Mouse (Mus musculus): ENCODE results near the gene 4930578G10Rik. TPM values are rescaled to one million over a fixed set of nuclear protein-coding genes. Genes with fewer than 3 reads are reported as not detected.

4930578G10Rik gene
- total and polyA plus RNA-seq, 2 experiments from 2014 or later, result 0.70 TPM; not detected in 1

- 89% methylated on average over 2 of the region's 2 CpGs for WGBS
- ATAC-seq, result no peak
- no peak for DNase-seq (ENCODE audit: low spot score)
Observed at GRCm38 (mm10) chr4:42877657-42878056, 142.3 kb downstream of the 4930578G10Rik start.

GRCm38 (mm10) chr4:42879829-42880676 lies 144.7 kb downstream of the 4930578G10Rik start:
- no peak for ATAC-seq
- no peaks in the 10 kb centered on the region for H3K9me3 ChIP-seq (ENCODE audit: low read length)
- no peaks in the 10 kb centered on the region for H3K36me3 ChIP-seq (ENCODE audit: insufficient read depth, low read length)
- 0 out of 2 replicates have a peak overlapping the region, but pooled peaks have one; percentile 21 for H3K9ac ChIP-seq (replicated peaks; ENCODE audit: low read length)
- no peak; the same call in 1 of the 2 replicates for TF ChIP-seq CTCF (IDR thresholded peaks at IDR 0.05; ENCODE audit: low read depth)
- DNase-seq (ENCODE audit: low spot score), result peak; percentile 65
- no peak overlapping the region for H3K4me2 ChIP-seq (ENCODE audit: low read depth, low read length)
- H3K4me3 ChIP-seq (ENCODE audit: low read length), result no peak overlapping the region
- H3K27me3 ChIP-seq (ENCODE audit: insufficient read depth, low read length), result no peaks in the 10 kb centered on the region
- peak overlapping the region; percentile 26; the same call in 1 of the 2 replicates for H3K27ac ChIP-seq
- H3K4me1 ChIP-seq (ENCODE audit: insufficient read depth, low read length), result no peaks in the 10 kb centered on the region
- WGBS, result 74% methylated on average over 16 of the region's 16 CpGs

More at GRCm38 (mm10) chr4:42877657-42878056, 142.3 kb downstream of the 4930578G10Rik start:
- Histone ChIP-seq H3K9me3 (ENCODE audit: low read length) (no peaks in the 10 kb centered on the region), H3K36me3 (ENCODE audit: insufficient read depth, low read length) (no peaks in the 10 kb centered on the region), H3K4me2 (ENCODE audit: low read depth, low read length) (no peak overlapping the region), H3K27ac (no peak overlapping the region), H3K4me3 (ENCODE audit: low read length) (no peak overlapping the region), H3K27me3 (ENCODE audit: insufficient read depth, low read length) (no peaks in the 10 kb centered on the region), H3K9ac (replicated peaks; ENCODE audit: low read length) (no peak overlapping the region), H3K4me1 (ENCODE audit: insufficient read depth, low read length) (no peaks in the 10 kb centered on the region)
- no peak for TF ChIP-seq CTCF (IDR thresholded peaks at IDR 0.05; ENCODE audit: low read depth)

- Histone ChIP-seq H3K4me3 (ENCODE audit: low read length) (no peak overlapping the region), H3K4me1 (ENCODE audit: insufficient read depth, low read length) (no peaks in the 10 kb centered on the region), H3K4me2 (ENCODE audit: low read depth, low read length) (no peak overlapping the region), H3K9me3 (ENCODE audit: low read length) (no peaks in the 10 kb centered on the region), H3K27ac (peak overlapping the region; percentile 26; the same call in 1 of the 2 replicates), H3K36me3 (ENCODE audit: insufficient read depth, low read length) (no peaks in the 10 kb centered on the region), H3K9ac (replicated peaks; ENCODE audit: low read length) (no peak overlapping the region), H3K27me3 (ENCODE audit: insufficient read depth, low read length) (no peaks in the 10 kb centered on the region)
- WGBS, result 44% methylated on average over 1 of the region's 1 CpGs
- TF ChIP-seq CTCF (IDR thresholded peaks at IDR 0.05; ENCODE audit: low read depth), result no peak
- DNase-seq (ENCODE audit: low spot score), result no peak
- no peak for ATAC-seq
Observed at GRCm38 (mm10) chr4:42880677-42880948, 145.3 kb downstream of the 4930578G10Rik start.

GRCm38 (mm10) chr4:42886926-42887325 lies 151.6 kb downstream of the 4930578G10Rik start:
- Histone ChIP-seq H3K4me3 (ENCODE audit: low read length) (no peak overlapping the region), H3K9me3 (ENCODE audit: low read length) (no peaks in the 10 kb centered on the region), H3K4me1 (ENCODE audit: insufficient read depth, low read length) (no peaks in the 10 kb centered on the region), H3K36me3 (ENCODE audit: insufficient read depth, low read length) (no peaks in the 10 kb centered on the region), H3K4me2 (ENCODE audit: low read depth, low read length) (no peak overlapping the region), H3K27ac (no peak overlapping the region), H3K9ac (replicated peaks; ENCODE audit: low read length) (no peak overlapping the region), H3K27me3 (ENCODE audit: insufficient read depth, low read length) (no peaks in the 10 kb centered on the region)
- ATAC-seq (no peak), DNase-seq (ENCODE audit: low spot score) (no peak)
- WGBS, result 89% methylated on average over 6 of the region's 6 CpGs
- no peak for TF ChIP-seq CTCF (IDR thresholded peaks at IDR 0.05; ENCODE audit: low read depth)

- Histone ChIP-seq H3K4me1 (ENCODE audit: insufficient read depth, low read length) (no peaks in the 10 kb centered on the region), H3K27ac (no peak overlapping the region), H3K9ac (replicated peaks; ENCODE audit: low read length) (no peak overlapping the region), H3K9me3 (ENCODE audit: low read length) (no peaks in the 10 kb centered on the region), H3K4me3 (ENCODE audit: low read length) (no peak overlapping the region), H3K36me3 (ENCODE audit: insufficient read depth, low read length) (no peaks in the 10 kb centered on the region), H3K4me2 (ENCODE audit: low read depth, low read length) (no peak overlapping the region), H3K27me3 (ENCODE audit: insufficient read depth, low read length) (no peaks in the 10 kb centered on the region)
- TF ChIP-seq CTCF (IDR thresholded peaks at IDR 0.05; ENCODE audit: low read depth), result no peak
- no peak for ATAC-seq
- no peak for DNase-seq (ENCODE audit: low spot score)
- WGBS, result 88% methylated on average over 6 of the region's 6 CpGs
Observed at GRCm38 (mm10) chr4:42888806-42889205, 153.5 kb downstream of the 4930578G10Rik start.

- 65% methylated on average over 7 of the region's 7 CpGs for WGBS
- ATAC-seq, result no peak
Observed at GRCm38 (mm10) chr4:42891176-42891575, 155.8 kb downstream of the 4930578G10Rik start.

GRCm38 (mm10) chr4:42895118-42895517 lies 159.8 kb downstream of the 4930578G10Rik start:
- no peak overlapping the region for H3K9ac ChIP-seq (replicated peaks; ENCODE audit: low read length)
- no peak overlapping the region for H3K4me2 ChIP-seq (ENCODE audit: low read depth, low read length)
- H3K4me1 ChIP-seq (ENCODE audit: insufficient read depth, low read length), result no peaks in the 10 kb centered on the region
- TF ChIP-seq CTCF (IDR thresholded peaks at IDR 0.05; ENCODE audit: low read depth), result no peak
- H3K27ac ChIP-seq, result no peak overlapping the region
- no peaks in the 10 kb centered on the region for H3K36me3 ChIP-seq (ENCODE audit: insufficient read depth, low read length)
- WGBS, result 34% methylated on average over 7 of the region's 7 CpGs
- DNase-seq (ENCODE audit: low spot score) (no peak), ATAC-seq (no peak)
- H3K27me3 ChIP-seq (ENCODE audit: insufficient read depth, low read length), result no peaks in the 10 kb centered on the region
- H3K9me3 ChIP-seq (ENCODE audit: low read length), result no peaks in the 10 kb centered on the region
- no peak overlapping the region for H3K4me3 ChIP-seq (ENCODE audit: low read length)

More at GRCm38 (mm10) chr4:42891176-42891575, 155.8 kb downstream of the 4930578G10Rik start:
- no peak overlapping the region for H3K4me2 ChIP-seq (ENCODE audit: low read depth, low read length)
- H3K4me3 ChIP-seq (ENCODE audit: low read length), result no peak overlapping the region
- H3K36me3 ChIP-seq (ENCODE audit: insufficient read depth, low read length), result no peaks in the 10 kb centered on the region
- DNase-seq (ENCODE audit: low spot score), result no peak
- no peaks in the 10 kb centered on the region for H3K27me3 ChIP-seq (ENCODE audit: insufficient read depth, low read length)
- H3K9me3 ChIP-seq (ENCODE audit: low read length), result no peaks in the 10 kb centered on the region
- no peak for TF ChIP-seq CTCF (IDR thresholded peaks at IDR 0.05; ENCODE audit: low read depth)
- no peaks in the 10 kb centered on the region for H3K4me1 ChIP-seq (ENCODE audit: insufficient read depth, low read length)
- H3K9ac ChIP-seq (replicated peaks; ENCODE audit: low read length), result no peak overlapping the region
- H3K27ac ChIP-seq, result no peak overlapping the region

Other genes starting within 250 kb of the 4930578G10Rik start
- gene Fam205a2, start 207.4 kb upstream of the 4930578G10Rik start, total RNA-seq (2014; rRNA removed), result 1.8 TPM in 1 of 2 replicates, not detected in the other
- gene Fam205a2, start 207.4 kb upstream of the 4930578G10Rik start, polyA plus RNA-seq (2015; fragmentation: Nextera tagmentation; extraction: Ambion mirVana), result not detected in 2 replicates
- gene Gm10591, start 123.3 kb upstream of the 4930578G10Rik start, total RNA-seq (2014; rRNA removed), result not detected in 2 replicates
- gene Gm10591, start 123.3 kb upstream of the 4930578G10Rik start, polyA plus RNA-seq (2015; fragmentation: Nextera tagmentation; extraction: Ambion mirVana), result not detected in 2 replicates
- not detected in 2 replicates for gene Gm2564, start 105.8 kb upstream of the 4930578G10Rik start, total RNA-seq (2014; rRNA removed)
- 0.68 and 1.0 TPM in 2 replicates for gene Gm2564, start 105.8 kb upstream of the 4930578G10Rik start, polyA plus RNA-seq (2015; fragmentation: Nextera tagmentation; extraction: Ambion mirVana)
- gene Ccl27b, start 80.3 kb upstream of the 4930578G10Rik start, total RNA-seq (2014; rRNA removed), result not detected in 2 replicates
- gene Ccl27b, start 80.3 kb upstream of the 4930578G10Rik start, polyA plus RNA-seq (2015; fragmentation: Nextera tagmentation; extraction: Ambion mirVana), result 1.1 TPM in 1 of 2 replicates, not detected in the other
- gene Il11ra2, start 73.7 kb upstream of the 4930578G10Rik start, total RNA-seq (2014; rRNA removed), result not detected in 2 replicates
- gene Il11ra2, start 73.7 kb upstream of the 4930578G10Rik start, polyA plus RNA-seq (2015; fragmentation: Nextera tagmentation; extraction: Ambion mirVana), result not detected in 2 replicates
- not detected in 2 replicates for gene Ccl19, start 21.0 kb downstream of the 4930578G10Rik start, total RNA-seq (2014; rRNA removed)
- 0.74 and 0.83 TPM in 2 replicates for gene Ccl19, start 21.0 kb downstream of the 4930578G10Rik start, polyA plus RNA-seq (2015; fragmentation: Nextera tagmentation; extraction: Ambion mirVana)
- gene Ccl21a, start 38.4 kb downstream of the 4930578G10Rik start, total RNA-seq (2014; rRNA removed), result 3.1 TPM in 1 of 2 replicates, not detected in the other
- gene Ccl21a, start 38.4 kb downstream of the 4930578G10Rik start, polyA plus RNA-seq (2015; fragmentation: Nextera tagmentation; extraction: Ambion mirVana), result 0.24 and 0.79 TPM in 2 replicates
- gene Fam205a1, start 118.3 kb downstream of the 4930578G10Rik start, total RNA-seq (2014; rRNA removed), result 0.07 TPM in 1 of 2 replicates, not detected in the other
- gene Fam205a1, start 118.3 kb downstream of the 4930578G10Rik start, polyA plus RNA-seq (2015; fragmentation: Nextera tagmentation; extraction: Ambion mirVana), result 0.15 TPM in 1 of 2 replicates, not detected in the other
- gene Gm12394, start 121.2 kb downstream of the 4930578G10Rik start, total RNA-seq (2014; rRNA removed), result 0.05 TPM in 1 of 2 replicates, not detected in the other
- 0.55 and 0.68 TPM in 2 replicates for gene Gm12394, start 121.2 kb downstream of the 4930578G10Rik start, polyA plus RNA-seq (2015; fragmentation: Nextera tagmentation; extraction: Ambion mirVana)
- gene Fam205c, start 138.7 kb downstream of the 4930578G10Rik start, total RNA-seq (2014; rRNA removed), result not detected in 2 replicates
- gene Fam205c, start 138.7 kb downstream of the 4930578G10Rik start, polyA plus RNA-seq (2015; fragmentation: Nextera tagmentation; extraction: Ambion mirVana), result 4.7 TPM in 2 replicates
- gene Phf24, start 181.1 kb downstream of the 4930578G10Rik start, total RNA-seq (2014; rRNA removed), result 123 and 130 TPM in 2 replicates
- gene Phf24, start 181.1 kb downstream of the 4930578G10Rik start, polyA plus RNA-seq (2015; fragmentation: Nextera tagmentation; extraction: Ambion mirVana), result 33.9 and 38.6 TPM in 2 replicates
- gene Dnajb5, start 214.3 kb downstream of the 4930578G10Rik start, total RNA-seq (2014; rRNA removed), result 88.0 and 96.9 TPM in 2 replicates
- 28.1 and 33.4 TPM in 2 replicates for gene Dnajb5, start 214.3 kb downstream of the 4930578G10Rik start, polyA plus RNA-seq (2015; fragmentation: Nextera tagmentation; extraction: Ambion mirVana)
- not detected in 2 replicates for gene 1700022I11Rik, start 234.1 kb downstream of the 4930578G10Rik start, total RNA-seq (2014; rRNA removed)
- 0.37 and 0.60 TPM in 2 replicates for gene 1700022I11Rik, start 234.1 kb downstream of the 4930578G10Rik start, polyA plus RNA-seq (2015; fragmentation: Nextera tagmentation; extraction: Ambion mirVana)

Measured in hindbrain, postnatal 0 days (tissue).